Mouse (Mus musculus): ENCODE measurements at regions not wholly inside any gene's neighbourhood (a gene's known extent, or its start where the extent isn't known, plus 50 kb on each side); places are given as distances from the start of the nearest gene placed in this dataset.
A peak's percentile ranks its signal among the peaks of the same experiment; 100 is the strongest.

GRCm38 (mm10) chr11:11012660-11013455 lies 101.2 kb upstream of the Vwc2 start:
- DNase-seq (ENCODE audit: extremely low spot score in 1 of 2, low spot score in 1 of 2), result no peak

- peak in 1 of 2 experiments; percentile 19 for DNase-seq (ENCODE audit: extremely low spot score in 1 of 2, low spot score in 1 of 2)
Observed at GRCm38 (mm10) chr11:11013581-11013980, 100.4 kb upstream of the Vwc2 start.

GRCm38 (mm10) chr11:11014088-11014487 lies 99.9 kb upstream of the Vwc2 start:
- DNase-seq (ENCODE audit: extremely low spot score in 1 of 2, low spot score in 1 of 2), result peak in 1 of 2 experiments; percentile 28

GRCm38 (mm10) chr11:11014538-11014937 lies 99.5 kb upstream of the Vwc2 start:
- peak in 1 of 2 experiments; percentile 26 for DNase-seq (ENCODE audit: extremely low spot score in 1 of 2, low spot score in 1 of 2)

GRCm38 (mm10) chr11:11028849-11029248 lies 85.2 kb upstream of the Vwc2 start:
- DNase-seq (ENCODE audit: extremely low spot score in 1 of 2, low spot score in 1 of 2), result no peak

All from frontal cortex, adult 2 months (tissue).